Mouse (Mus musculus): ENCODE data around the gene Fmo4.

Gene Fmo4

DNA sequence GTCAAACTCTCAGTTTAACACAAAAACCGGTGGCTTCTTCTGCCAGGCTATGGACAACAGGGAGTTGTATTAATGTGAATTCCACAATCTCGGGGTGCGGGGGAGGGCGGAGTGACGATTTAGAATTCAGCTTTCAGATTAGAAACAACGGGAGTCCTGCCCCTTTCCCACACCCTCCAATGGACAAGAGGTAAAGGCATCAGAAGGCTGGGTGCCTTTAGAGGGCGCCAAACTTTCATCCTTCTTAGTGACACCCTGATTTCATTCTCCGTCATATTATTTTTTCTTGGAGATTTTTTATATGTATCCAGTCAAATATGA is at the start of gene Fmo4:
TSS of gene Fmo4 (minus strand) at position 137 of the 321 bp plus-strand sequence.
- DNase-seq (ENCODE audit: inconsistent ontology term), result peak; percentile 30

DNA sequence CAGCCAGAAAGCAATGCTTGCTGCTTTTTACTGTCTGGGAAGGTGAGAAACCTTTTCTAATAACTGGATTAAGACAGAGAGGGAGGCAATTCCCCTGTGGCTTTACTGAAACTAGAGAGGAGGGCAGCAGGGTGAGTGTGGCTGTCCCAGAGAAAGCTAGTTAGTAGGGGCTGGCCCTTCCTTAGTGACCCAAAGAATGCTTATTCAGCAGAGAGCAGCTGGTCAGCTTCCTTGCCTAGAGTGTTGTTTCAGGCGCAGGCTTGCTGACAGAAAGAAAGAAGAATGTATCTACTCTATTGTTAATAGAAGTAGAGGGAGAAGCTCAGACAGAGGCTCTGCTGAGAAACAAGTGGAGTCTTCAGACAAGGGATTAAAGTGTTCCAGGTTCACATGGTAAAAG is 48.6 kb upstream of the Fmo4 start:
- DNase-seq (ENCODE audit: inconsistent ontology term), result no peak

DNA sequence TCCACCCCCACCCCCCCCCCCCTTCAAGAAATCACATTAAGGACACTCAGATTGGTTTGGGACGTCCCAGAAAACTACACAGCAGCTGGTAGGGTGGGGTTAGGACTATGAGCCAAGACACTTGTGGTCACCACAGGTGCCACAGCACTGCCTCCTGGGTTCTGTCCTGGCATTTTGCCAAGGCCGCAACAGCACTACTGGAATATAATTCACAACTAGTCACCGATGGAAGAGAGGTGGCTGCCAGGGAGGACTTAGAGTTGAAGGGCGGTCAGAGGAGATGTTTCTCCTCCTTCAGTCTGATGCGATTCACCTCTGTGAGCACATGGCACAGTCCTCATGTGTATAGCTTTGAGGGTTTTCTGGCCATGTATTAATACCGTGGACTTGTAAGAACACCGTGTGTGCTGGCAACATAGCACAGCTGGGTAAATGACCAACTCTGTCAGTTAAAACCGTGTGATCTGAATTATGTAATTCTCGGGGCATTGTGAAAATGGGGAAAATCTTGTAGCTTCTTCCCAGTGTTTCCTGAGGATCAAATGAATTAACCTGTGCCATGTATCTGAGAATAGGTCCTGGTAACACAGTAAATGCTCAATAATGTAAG is 46.3 kb upstream of the Fmo4 start:
- DNase-seq (ENCODE audit: inconsistent ontology term), result no peak

DNA sequence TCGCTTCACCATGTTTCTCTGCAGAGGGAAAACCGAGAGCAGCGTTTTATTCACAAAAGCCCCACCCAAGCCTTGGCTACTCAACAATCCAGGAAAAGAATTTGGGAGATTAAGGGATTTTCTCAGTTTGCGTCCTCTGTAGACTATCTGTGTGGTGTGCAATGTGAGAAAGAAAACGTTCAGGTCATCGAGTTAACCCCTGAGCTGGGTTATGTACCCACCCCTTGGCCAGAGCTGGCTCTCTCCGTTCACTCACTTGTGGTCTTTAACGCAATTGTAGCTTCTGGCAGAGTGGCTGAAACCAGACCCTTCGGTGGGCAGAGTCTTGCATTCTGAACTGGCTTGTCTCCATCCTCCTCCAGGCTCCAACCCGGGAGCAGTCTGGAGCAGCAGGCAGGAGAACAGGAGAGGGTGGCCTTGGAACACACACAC is 45.8 kb upstream of the Fmo4 start:
- no peak for DNase-seq (ENCODE audit: inconsistent ontology term)

DNA sequence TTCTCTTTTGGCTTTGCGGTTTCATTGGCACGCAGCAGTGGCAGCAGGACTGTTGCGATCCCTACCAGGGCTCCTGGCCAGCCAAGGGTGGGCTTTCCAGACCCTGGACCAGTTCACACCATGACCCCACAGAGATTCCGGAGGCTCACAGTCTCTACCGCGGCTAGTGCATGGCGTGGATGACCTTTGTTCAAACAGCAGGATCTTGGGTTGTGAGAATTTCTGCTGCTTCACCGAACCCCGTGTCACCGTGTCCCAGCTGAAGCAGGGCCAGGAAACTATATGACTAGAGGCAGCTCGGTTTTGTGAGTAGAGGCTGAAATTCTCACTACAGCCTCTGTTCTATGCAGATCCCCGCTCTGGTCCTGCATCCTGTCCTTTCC is 45.0 kb upstream of the Fmo4 start:
- DNase-seq (ENCODE audit: inconsistent ontology term), result peak; percentile 66

DNA sequence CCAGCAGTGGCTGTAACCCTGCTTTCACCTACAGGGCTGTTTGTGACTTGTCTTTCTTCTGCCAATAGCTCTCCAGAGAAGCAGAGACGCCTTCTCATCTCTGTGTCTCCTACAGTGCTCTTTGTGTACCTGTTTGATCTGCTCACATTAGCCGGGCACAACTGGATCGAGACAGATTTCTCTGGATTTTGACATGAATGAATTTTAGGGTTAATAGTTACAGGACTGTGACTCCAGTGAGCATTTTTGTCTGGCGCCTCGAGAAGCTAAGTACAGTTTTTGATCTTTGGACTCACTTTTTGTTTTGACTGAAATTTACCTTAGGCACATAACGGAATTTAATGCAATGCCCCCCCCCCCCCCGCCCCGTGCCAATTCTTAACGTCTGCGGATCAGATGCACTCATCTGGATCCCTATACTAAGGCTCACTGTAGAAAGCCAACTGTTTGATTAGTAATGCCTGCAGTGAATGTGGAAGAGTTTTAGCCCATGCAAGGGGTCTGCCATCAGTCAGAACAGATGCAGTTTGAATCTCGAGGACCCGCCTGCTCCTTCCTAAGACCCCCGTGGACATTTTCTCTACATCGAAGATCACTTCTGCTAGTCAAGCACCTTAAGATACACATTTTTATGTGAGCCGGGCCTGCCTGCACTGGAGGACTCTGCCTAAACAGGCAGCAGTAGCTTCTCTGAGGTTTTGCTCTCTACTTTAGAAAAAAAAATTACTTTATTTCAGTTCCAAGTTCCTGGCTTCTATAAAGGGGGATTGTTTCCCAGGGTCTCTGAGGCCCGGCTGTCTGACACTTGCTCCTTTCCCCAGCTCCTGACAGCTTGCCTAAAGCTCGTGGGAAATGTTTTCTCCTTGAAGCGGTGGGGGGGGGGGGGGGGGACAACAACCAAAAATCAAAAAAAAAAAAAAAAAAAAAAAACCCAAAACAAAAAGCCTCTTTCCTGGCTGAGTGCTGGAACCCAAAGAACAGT is 44.3 kb upstream of the Fmo4 start:
- DNase-seq (ENCODE audit: inconsistent ontology term), result no peak

DNA sequence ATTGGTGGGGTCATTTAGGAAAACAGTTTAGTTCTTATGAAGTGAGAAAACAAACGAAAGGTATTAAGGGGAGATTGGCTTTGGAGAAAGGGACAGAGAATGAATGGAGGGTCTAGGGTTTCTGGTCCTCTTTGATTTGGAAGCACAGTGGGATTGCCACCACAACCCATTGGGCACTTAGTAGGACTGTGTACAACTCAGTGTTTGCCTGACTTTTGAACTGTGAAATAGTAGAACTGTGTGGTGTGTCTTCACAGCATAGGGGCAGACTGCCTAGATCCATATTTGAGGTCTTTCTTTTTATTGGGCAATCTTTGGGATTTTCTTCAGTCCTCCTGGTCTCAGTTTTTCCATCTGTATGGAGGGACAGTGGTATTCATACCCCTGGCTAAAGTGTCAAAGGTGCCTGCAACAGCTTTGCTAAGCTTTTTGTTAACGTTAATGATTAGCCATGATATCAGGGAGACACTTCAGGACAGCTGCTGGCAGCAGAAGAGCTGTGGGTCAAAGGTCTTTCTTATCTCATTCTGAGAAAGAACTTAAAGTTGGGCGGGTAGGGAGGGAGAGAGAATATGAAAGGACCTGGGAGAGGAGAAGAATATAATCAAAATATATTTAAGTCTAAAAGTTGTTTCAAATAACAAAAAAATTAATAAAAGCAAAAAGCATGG is 40.2 kb upstream of the Fmo4 start:
- no peak for DNase-seq (ENCODE audit: inconsistent ontology term)

DNA sequence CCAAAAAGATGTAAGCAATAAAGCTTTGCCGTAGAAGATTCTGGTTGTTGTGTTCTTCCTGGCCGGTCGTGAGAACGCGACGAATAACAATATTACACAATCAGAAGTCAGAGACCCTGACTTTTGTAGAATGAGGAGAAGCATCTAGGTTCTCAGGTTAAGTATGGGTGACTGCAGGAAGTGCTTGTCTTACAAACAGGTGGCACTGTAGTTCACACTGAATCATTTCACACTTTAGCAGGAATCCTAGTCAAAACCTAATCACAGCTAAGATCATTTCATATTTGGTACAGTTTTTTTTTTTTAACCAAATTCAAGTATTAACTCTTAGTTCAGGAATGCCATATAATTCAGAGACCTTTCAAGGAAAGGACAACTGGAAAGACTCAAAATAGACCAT is 33.8 kb upstream of the Fmo4 start:
- DNase-seq (ENCODE audit: inconsistent ontology term), result no peak

DNA sequence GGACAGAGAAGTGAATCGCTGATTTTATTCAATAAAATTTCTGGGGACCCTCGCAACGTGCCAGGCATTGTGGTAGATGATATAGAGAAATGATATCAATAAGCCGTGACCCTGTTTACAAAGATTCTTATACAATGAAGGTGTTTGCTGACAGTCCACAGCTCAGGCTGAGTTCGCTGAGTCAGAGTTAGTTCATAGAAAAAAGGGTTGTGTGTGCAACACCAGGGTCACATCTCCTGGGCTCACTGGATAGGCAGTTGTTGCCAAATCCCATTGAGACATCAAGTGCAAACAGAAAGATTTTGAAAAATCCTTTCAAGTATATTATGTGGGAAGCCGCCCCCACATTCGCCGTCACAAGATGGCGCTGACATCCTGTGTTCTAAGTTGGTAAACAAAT is 26.4 kb upstream of the Fmo4 start:
- DNase-seq (ENCODE audit: inconsistent ontology term), result no peak

DNA sequence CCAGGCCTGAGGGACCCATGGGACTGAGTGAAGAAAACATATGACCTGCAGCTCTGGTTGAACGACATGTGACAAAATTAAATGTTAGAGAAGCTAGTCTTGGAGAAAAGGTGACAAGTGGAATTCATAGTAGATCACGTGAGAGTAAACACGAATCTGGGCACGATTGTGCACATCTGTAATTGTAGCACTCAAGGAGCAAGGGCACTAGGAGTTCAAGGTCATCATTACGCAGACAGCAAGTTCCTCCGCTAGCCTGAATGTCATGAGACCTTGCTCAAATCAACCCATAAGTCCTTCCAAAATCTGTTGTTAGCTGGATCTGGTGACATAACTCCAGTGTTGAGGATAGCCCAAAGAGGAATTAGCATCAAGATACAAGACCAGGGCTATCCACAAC is 25.2 kb upstream of the Fmo4 start:
- no peak for DNase-seq (ENCODE audit: inconsistent ontology term)

DNA sequence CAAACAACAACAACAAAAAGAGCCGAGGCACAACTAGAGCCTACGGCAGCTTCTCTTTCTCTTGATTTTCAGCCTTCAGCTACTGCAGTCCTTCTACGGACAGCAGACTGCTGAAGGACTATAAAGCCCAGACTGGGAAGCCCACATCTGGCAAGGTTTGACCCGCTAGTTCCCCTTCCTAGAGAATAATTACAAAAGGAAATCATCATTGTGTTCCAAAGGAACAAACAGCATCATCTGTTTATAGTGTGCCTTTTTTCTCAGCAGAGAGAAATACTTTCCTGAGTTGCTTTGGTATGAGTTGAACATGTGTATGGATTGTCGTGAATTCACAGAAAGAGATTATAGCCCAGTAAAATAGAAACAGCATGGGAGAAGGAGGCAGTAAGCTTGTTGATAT is 20.6 kb upstream of the Fmo4 start:
- no peak for DNase-seq (ENCODE audit: inconsistent ontology term)

DNA sequence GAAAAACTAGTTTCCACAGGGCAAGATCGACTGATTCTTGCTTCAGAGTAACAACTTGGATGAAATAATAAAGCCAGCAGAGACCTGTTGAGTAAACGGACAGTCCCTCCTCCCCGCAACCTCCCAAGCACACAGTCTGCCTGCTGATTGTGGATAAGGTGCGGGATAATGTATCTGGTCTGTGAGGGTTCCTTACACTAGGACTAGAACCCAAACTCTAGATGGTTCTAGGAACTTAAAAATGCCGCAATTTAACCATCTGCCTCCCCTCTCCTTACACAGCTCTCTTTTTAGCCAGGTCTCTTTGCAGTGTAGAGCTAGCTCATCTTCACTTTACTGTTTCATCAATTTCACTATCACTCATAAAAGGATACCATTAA is 18.8 kb upstream of the Fmo4 start:
- DNase-seq (ENCODE audit: inconsistent ontology term), result no peak

DNA sequence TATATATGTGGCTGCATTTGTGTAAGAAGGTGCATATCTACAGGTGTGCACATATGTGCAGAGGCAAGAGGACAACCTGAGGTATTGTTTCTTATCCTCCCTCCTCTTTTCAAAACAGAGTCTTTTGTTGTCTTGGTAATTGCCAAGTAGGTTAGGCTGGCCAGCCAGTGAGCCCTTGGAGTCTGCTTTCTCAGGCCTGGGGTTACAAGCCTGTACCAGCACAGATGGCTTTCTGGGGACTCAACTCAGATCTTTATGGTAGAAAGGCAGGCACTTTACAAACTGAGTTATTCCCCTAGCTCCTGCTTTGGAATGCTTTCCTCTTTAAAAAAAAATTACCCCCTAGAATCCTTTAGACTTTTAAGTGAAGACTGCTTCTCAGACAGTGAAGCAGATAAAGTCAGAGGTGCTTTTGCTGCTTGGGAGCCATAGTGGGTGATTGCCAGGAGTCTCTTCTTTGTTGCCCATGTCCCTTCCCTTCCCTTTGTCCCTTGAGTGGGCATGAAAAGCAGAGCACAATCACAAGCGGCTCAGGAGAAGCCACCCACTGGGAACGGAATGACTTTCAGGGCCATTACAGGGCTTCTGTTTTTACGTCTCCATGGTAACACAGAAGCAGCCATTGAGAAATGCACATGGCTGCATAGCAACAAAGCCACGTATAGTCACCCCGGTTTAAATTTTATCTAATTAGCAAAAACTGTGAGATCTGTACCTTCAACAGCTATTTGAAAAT is 18.2 kb upstream of the Fmo4 start:
- peak; percentile 77 for DNase-seq (ENCODE audit: inconsistent ontology term)

DNA sequence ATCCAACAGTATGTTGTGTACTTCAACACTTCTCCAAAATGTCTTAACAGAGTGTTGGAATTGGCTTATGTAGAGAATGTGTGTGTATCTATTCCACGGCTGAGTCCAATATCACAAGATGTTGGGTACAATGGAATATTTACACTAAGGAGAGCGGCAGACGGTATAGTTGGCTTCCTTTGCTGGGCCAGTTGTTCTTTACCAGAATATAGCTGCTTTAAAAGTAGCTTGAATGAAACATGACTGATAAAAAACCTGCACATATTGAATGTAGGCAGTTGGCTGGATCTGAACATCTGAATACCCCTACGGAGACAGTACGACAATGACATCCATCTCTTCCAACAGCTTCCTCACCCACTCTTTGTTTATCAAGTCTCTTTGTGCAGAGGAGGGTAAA is 5.5 kb upstream of the Fmo4 start:
- DNase-seq (ENCODE audit: inconsistent ontology term), result no peak

DNA sequence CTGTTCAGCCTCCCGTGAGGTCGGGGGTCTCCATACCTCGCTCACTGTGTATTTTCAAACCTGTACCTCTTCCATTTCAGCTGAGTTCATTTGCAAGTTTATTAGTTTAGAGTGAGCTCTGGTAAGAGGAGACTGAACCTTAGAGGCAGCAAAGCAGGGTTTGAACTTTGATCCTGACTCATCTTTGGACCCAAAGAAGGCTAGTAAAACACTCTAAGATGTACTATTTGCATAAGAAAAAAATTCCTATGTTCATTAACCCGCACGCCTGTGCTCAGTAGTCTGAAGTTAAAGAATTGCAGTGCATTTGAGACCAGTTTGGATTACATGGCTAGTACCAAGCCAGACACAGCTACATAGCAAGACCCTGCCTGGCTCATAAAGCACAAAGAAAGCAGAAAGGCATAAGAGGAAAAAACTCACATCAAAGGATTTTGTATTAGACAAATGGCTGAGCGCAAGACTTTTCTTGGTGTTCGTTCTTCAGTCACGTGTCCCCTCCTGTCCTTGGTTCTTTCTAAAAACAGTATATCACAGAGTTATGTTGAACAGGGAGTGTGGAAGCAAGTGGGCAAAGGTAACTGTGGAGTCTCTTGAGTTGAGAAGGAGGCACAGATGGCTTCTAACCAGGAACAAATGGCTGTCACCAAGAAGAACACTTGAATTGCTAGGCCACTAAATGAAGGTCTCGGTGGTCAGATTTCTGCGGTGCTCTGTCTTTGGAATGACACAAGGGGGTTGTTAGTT is 1.8 kb upstream of the Fmo4 start:
- DNase-seq (ENCODE audit: inconsistent ontology term), result no peak

DNA sequence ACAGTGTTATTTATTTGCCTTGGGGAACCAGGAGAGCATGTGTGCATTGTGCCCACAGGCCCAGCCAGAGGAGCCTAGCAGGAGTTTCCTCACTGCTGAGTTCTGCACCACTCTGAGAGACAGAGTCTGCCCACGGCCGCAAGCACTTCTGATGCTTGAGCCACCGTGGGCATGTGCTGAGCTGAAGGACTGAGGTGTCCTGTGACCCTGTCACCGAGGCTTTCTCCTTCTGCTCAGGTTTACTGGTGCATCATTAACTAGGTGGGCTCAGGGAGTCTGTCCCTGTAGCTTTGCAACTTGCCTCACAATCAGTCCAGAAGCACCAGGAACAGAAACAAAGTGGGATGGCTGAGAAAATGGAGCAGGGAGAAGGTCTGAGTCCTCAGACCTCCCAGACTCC is 1.2 kb upstream of the Fmo4 start:
- no peak for DNase-seq (ENCODE audit: inconsistent ontology term)

DNA sequence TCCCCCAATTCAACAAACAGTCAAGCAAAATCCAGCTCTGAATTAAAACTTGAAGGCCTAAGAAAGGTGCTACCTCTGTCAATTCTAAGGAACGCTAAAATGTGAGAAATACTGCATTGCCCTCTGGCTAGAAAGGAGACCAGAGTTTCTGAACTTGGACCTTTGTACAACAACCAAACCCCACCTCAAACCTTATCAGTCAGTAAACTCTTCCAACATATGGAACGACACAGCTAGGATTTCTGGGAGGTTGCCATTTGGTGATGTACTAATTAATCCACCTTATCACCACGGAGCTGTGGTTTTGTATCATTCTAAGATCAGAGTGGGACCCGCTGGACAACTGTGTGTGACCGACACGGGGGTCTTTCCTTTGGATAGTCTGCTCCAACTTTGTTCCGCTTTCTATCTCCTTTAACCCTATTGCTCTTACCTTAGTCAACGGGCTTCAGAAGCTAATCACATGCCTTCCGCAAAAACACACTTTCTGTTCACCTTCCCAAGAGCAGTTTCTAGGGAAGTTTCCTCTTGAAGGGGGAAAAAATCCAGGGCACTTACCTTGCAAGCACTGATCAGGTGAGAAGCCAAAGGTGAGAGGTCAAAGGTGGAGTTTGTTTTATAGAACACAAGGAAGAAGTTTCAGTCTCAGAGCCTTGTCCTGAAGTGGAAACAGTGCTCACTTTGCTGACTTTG is 483 bp downstream of the Fmo4 start:
- DNase-seq (ENCODE audit: inconsistent ontology term), result no peak

DNA sequence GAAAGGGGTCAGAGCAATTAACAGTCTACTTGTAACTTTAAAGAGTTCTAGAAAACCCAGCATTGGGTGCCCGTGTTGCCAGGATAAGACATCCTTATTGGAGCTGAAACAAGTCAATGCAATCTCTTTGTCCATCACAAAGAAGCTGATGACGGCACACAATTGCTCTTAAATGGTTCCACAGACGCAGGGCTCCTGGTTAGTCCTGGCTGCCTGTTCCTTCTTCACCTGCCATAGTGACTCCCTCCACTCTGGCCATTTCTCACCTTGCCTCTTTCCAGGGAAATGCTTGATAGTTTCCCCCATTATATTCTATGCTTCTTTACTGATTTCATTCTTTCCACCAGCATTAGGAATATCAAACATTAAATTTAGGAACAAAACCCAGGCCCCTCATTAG is 5.2 kb downstream of the Fmo4 start:
- DNase-seq (ENCODE audit: inconsistent ontology term), result no peak

DNA sequence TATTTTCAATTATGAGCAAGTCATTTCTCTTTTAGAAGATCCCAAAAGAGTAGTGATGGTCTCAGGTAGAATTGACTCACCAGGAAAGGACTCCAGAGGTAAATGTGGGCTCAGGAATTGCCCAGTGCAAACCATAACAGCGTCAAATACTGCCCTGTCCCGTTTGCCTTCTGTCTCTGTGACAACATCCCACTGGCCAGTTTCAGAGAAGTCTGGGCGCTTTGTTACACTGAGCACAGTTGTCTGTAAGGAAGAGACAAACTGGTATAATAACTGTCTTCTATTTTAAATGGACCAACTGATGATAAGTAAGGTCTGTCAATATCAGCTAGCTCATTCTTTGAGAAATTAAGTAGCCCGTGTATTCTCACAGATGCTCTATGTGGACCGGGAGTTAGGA is 6.3 kb downstream of the Fmo4 start:
- no peak for DNase-seq (ENCODE audit: inconsistent ontology term)

DNA sequence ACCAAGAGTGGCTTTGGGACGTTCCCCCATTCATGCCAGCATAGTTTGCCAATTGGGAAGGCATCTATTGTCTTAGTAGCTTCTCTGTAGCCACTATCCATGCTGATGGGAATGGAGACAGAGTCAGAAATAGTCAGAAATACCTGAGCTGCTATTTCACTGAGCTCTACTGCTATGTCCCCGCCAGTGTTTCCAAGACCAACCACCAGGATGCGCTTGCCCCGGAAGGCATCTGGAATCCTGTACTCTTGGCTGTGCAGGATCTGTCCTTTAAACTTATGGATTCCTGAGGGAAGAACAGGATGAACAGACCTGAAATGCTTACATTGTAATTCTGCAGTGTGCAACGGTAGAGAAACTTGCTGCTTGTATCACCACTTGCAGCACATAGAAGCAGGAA is 8.8 kb downstream of the Fmo4 start:
- DNase-seq (ENCODE audit: inconsistent ontology term), result no peak

DNA sequence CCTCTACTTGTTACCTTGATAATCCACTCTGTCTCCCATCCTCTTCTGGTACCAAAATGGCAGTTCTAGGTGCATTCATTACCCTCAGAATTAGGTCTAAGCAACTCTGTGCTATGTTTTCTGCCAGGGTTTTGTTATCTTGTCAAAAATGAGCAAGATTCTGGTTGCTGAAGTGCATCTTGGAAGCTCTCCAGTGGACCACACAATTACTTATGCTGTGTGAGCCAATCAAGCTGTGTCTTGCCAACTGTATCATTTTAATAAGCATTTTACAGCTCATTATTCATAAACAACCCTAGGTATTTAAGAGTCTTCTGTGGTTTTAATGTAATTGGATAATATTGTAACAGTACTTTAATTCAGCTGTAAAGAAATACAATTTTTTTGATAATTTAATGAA is 17.3 kb downstream of the Fmo4 start:
- peak; percentile 79 for DNase-seq (ENCODE audit: inconsistent ontology term)

Data from Muller cell, postnatal 12 days (primary cell).